Mouse (Mus musculus) G1E (cell line): ENCODE measurements around the gene Lama5.

Experiments
- CTCF ChIP-seq: IDR thresholded peaks from 2 replicates; pipeline ENCODE4 v1.5.1; 2012; ENCODE audit warnings: low read depth, low read length, inconsistent platforms, mixed read lengths
- GATA1 ChIP-seq: IDR thresholded peaks from 2 replicates; pipeline ENCODE4 v1.6.1; 2012; ENCODE audit warnings: borderline replicate concordance, low read length, inconsistent platforms, mixed read lengths
- GATA2 ChIP-seq: IDR thresholded peaks from 2 replicates; pipeline ENCODE4 v1.6.1; 2012; ENCODE audit warnings: low read depth, low read length, inconsistent platforms, borderline replicate concordance

DNA sequence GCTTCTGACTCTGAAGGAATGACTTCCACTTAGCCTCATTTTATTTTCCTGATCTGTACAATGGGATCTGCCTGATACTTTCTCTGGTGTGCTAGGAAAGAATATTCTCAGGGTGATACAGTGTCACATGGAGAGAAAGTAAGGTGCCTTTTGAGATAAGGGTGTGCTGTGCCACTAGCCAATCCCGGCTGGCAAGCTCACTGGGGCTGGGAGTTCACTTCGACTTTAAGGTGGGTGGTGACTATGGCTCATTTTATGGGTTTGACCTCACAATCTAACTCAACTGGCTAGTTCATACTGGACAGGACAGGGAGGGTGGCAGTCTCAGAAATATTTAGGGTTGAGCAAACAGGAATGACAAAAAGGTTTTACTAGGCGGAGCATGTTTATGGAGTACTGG lies 11.3 kb upstream of the Lama5 start:
- TF ChIP-seq GATA2: no peak
- no peak for TF ChIP-seq CTCF
- no peak for TF ChIP-seq GATA1
